Mouse (Mus musculus) activated CD4-positive, CD25-positive, alpha-beta regulatory T cell, adult 4 months (primary cell): ENCODE data around the gene Smc3. TPM values are rescaled to one million over a fixed set of nuclear protein-coding genes. Genes with fewer than 3 reads are reported as not detected.

Experiments
- polyA plus RNA-seq, 2 experiments: library from polyadenylated mRNA; unstranded; fragments of 100-300 nt; shearing (Covaris generic); gene quantifications; one replicate each; pipeline ENCODE4 v1.2.1; 2017

The Smc3 gene
- polyA plus RNA-seq, 2 experiments from 2014 or later: 35.7 to 38.4 TPM

Other genes starting within 250 kb of the Smc3 start
- gene Gm10197, start 228.6 kb upstream of the Smc3 start, polyA plus RNA-seq: not detected
- gene Smndc1, start 209.8 kb upstream of the Smc3 start, polyA plus RNA-seq: 10 to 100 TPM; 35.9 TPM
- 10 to 100 TPM; 10.2 to 11.4 TPM for gene Dusp5, start 71.3 kb upstream of the Smc3 start, polyA plus RNA-seq
- gene Nutf2-ps1, start 11.3 kb upstream of the Smc3 start, polyA plus RNA-seq: 100 to 1,000 TPM; 157 to 194 TPM
- under 1 TPM; 0.24 to 0.41 TPM for gene Rbm20, start 76.9 kb downstream of the Smc3 start, polyA plus RNA-seq